Mouse (Mus musculus): ENCODE data around the gene Tex44.
"Not testable (repeated sequence)": the region's sequence is repeated elsewhere in the genome, so short reads cannot be mapped to it uniquely, and the experiment has no call there.

Gene Tex44

GRCm38 (mm10) chr1:86448272-86448671 lies 22.1 kb downstream of the Tex44 start:
- H3K27me3 ChIP-seq (ENCODE audit: control insufficient read depth, insufficient read depth, low read length, poor library complexity, severe bottlenecking), result no peaks in the 10 kb centered on the region
- no peaks in the 10 kb centered on the region for H3K36me3 ChIP-seq (ENCODE audit: control insufficient read depth, insufficient read depth, low read length, poor library complexity, severe bottlenecking)
- DNase-seq (ENCODE audit: low read depth, low spot score), result no peak

GRCm38 (mm10) chr1:86449966-86450365 lies 23.8 kb downstream of the Tex44 start:
- H3K27me3 ChIP-seq (ENCODE audit: control insufficient read depth, insufficient read depth, low read length, poor library complexity, severe bottlenecking), result no peaks in the 10 kb centered on the region
- no peak for DNase-seq (ENCODE audit: low read depth, low spot score)
- H3K36me3 ChIP-seq (ENCODE audit: control insufficient read depth, insufficient read depth, low read length, poor library complexity, severe bottlenecking), result no peaks in the 10 kb centered on the region

- Histone ChIP-seq H3K27me3 (ENCODE audit: control insufficient read depth, insufficient read depth, low read length, poor library complexity, severe bottlenecking) (no peaks in the 10 kb centered on the region), H3K36me3 (ENCODE audit: control insufficient read depth, insufficient read depth, low read length, poor library complexity, severe bottlenecking) (no peaks in the 10 kb centered on the region)
- no peak for DNase-seq (ENCODE audit: low read depth, low spot score)
These were observed 26.6 kb downstream of the Tex44 start for GRCm38 (mm10) chr1:86452713-86453112.

GRCm38 (mm10) chr1:86456892-86457581 lies 30.9 kb downstream of the Tex44 start:
- H3K36me3 ChIP-seq (ENCODE audit: control insufficient read depth, insufficient read depth, low read length, poor library complexity, severe bottlenecking), result no peaks in the 10 kb centered on the region
- no peak for DNase-seq (ENCODE audit: low read depth, low spot score)

GRCm38 (mm10) chr1:86459371-86459770 lies 33.2 kb downstream of the Tex44 start:
- DNase-seq (ENCODE audit: low read depth, low spot score), result no peak
- H3K27me3 ChIP-seq (ENCODE audit: control insufficient read depth, insufficient read depth, low read length, poor library complexity, severe bottlenecking), result no peaks in the 10 kb centered on the region
- no peaks in the 10 kb centered on the region for H3K36me3 ChIP-seq (ENCODE audit: control insufficient read depth, insufficient read depth, low read length, poor library complexity, severe bottlenecking)

More at GRCm38 (mm10) chr1:86456892-86457581, 30.9 kb downstream of the Tex44 start:
- no peaks in the 10 kb centered on the region for H3K27me3 ChIP-seq (ENCODE audit: control insufficient read depth, insufficient read depth, low read length, poor library complexity, severe bottlenecking)

- DNase-seq (ENCODE audit: low read depth, low spot score), result no peak
- H3K27me3 ChIP-seq (ENCODE audit: control insufficient read depth, insufficient read depth, low read length, poor library complexity, severe bottlenecking), result no peaks in the 10 kb centered on the region
- H3K36me3 ChIP-seq (ENCODE audit: control insufficient read depth, insufficient read depth, low read length, poor library complexity, severe bottlenecking), result no peaks in the 10 kb centered on the region
These were observed 38.2 kb downstream of the Tex44 start for GRCm38 (mm10) chr1:86464223-86464874.

GRCm38 (mm10) chr1:86464875-86465224 lies 38.7 kb downstream of the Tex44 start:
- no peaks in the 10 kb centered on the region for H3K36me3 ChIP-seq (ENCODE audit: control insufficient read depth, insufficient read depth, low read length, poor library complexity, severe bottlenecking)
- DNase-seq (ENCODE audit: low read depth, low spot score), result no peak
- H3K27me3 ChIP-seq (ENCODE audit: control insufficient read depth, insufficient read depth, low read length, poor library complexity, severe bottlenecking), result no peaks in the 10 kb centered on the region

GRCm38 (mm10) chr1:86467416-86467815 lies 41.3 kb downstream of the Tex44 start:
- Histone ChIP-seq H3K27me3 (ENCODE audit: control insufficient read depth, insufficient read depth, low read length, poor library complexity, severe bottlenecking) (no peaks in the 10 kb centered on the region), H3K36me3 (ENCODE audit: control insufficient read depth, insufficient read depth, low read length, poor library complexity, severe bottlenecking) (no peaks in the 10 kb centered on the region)
- no peak for DNase-seq (ENCODE audit: low read depth, low spot score)

- no peak for DNase-seq (ENCODE audit: low read depth, low spot score)
- H3K27me3 ChIP-seq (ENCODE audit: control insufficient read depth, insufficient read depth, low read length, poor library complexity, severe bottlenecking), result no peaks in the 10 kb centered on the region
- H3K36me3 ChIP-seq (ENCODE audit: control insufficient read depth, insufficient read depth, low read length, poor library complexity, severe bottlenecking), result no peaks in the 10 kb centered on the region
These were observed 43.7 kb downstream of the Tex44 start for GRCm38 (mm10) chr1:86469876-86470275.

GRCm38 (mm10) chr1:86470519-86471181 lies 44.5 kb downstream of the Tex44 start:
- Histone ChIP-seq H3K27me3 (ENCODE audit: control insufficient read depth, insufficient read depth, low read length, poor library complexity, severe bottlenecking) (no peaks in the 10 kb centered on the region), H3K36me3 (ENCODE audit: control insufficient read depth, insufficient read depth, low read length, poor library complexity, severe bottlenecking) (no peaks in the 10 kb centered on the region)
- peak; percentile 77 for DNase-seq (ENCODE audit: low read depth, low spot score)

- DNase-seq (ENCODE audit: low read depth, low spot score), result peak; percentile 73
- not testable (repeated sequence) for H3K27me3 ChIP-seq (ENCODE audit: control insufficient read depth, insufficient read depth, low read length, poor library complexity, severe bottlenecking); H3K36me3 ChIP-seq (ENCODE audit: control insufficient read depth, insufficient read depth, low read length, poor library complexity, severe bottlenecking)
These were observed 45.4 kb downstream of the Tex44 start for GRCm38 (mm10) chr1:86471504-86471961.

- H3K27me3 ChIP-seq (ENCODE audit: control insufficient read depth, insufficient read depth, low read length, poor library complexity, severe bottlenecking), result no peaks in the 10 kb centered on the region
- no peaks in the 10 kb centered on the region for H3K36me3 ChIP-seq (ENCODE audit: control insufficient read depth, insufficient read depth, low read length, poor library complexity, severe bottlenecking)
- DNase-seq (ENCODE audit: low read depth, low spot score), result no peak
These were observed 46.2 kb downstream of the Tex44 start for GRCm38 (mm10) chr1:86472197-86472952.

GRCm38 (mm10) chr1:86473109-86473760 lies 47.1 kb downstream of the Tex44 start:
- DNase-seq (ENCODE audit: low read depth, low spot score), result no peak
- no peaks in the 10 kb centered on the region for H3K27me3 ChIP-seq (ENCODE audit: control insufficient read depth, insufficient read depth, low read length, poor library complexity, severe bottlenecking)
- no peaks in the 10 kb centered on the region for H3K36me3 ChIP-seq (ENCODE audit: control insufficient read depth, insufficient read depth, low read length, poor library complexity, severe bottlenecking)

Data from splenic B cell, adult 2 months (primary cell).